Mouse (Mus musculus) gastrocnemius, adult 2 months (tissue): Measurements from ENCODE around the gene B4galnt4. TPM values are rescaled to one million over a fixed set of nuclear protein-coding genes. Genes with fewer than 3 reads are reported as not detected.

ENCODE experiments used
- DNase-seq: peaks from one replicate; pipeline ENCODE4 v3.0.0; 2022
- H3K27ac ChIP-seq: fragments of 200-600 bp; 2 replicates; pipeline ENCODE4 v1.8.1; 2022; ENCODE audit warnings: mild to moderate bottlenecking
- H3K4me3 ChIP-seq: fragments of 200-600 bp; 2 replicates; pipeline ENCODE4 v1.8.1; 2022; ENCODE audit warnings: mild to moderate bottlenecking, moderate library complexity
- CTCF ChIP-seq: fragments of 200-600 bp; IDR thresholded peaks from 2 replicates; pipeline ENCODE4 v1.8.1; 2022; ENCODE audit warnings: antibody characterized with exemption, mild to moderate bottlenecking, moderate library complexity
- intact Hi-C: fragments of 180-260 bp; cut with DNase I; formaldehyde crosslinking; loops from one replicate; pipeline ENCODE4 v1.15.1; 2025
- total RNA-seq, 2 experiments: library from RNA; stranded (reverse); gene quantifications; 2 replicates each; pipeline ENCODE4 v1.2.3; 2021

B4galnt4 gene
- total RNA-seq, 2 experiments from 2014 or later, result 0.17 to 0.18 TPM

- DNase-seq, result peak; percentile 94
- H3K4me3 ChIP-seq, result peak overlapping the region; percentile 71
- peak overlapping the region; percentile 95 for H3K27ac ChIP-seq
- intact Hi-C loops, result loop anchor here (1.0 kb wide), 4 partner anchors 39 to 204 kb away; no protein-coding TSS in a partner anchor
- peak; percentile 81 for TF ChIP-seq CTCF
Observed at GRCm38 (mm10) chr7:141048226-141049218, 12.4 kb upstream of the B4galnt4 start.

- no peak overlapping the region for H3K4me3 ChIP-seq
- TF ChIP-seq CTCF, result no peak
- intact Hi-C loops, result no loop called here
Observed at GRCm38 (mm10) chr7:141049326-141049725, 11.6 kb upstream of the B4galnt4 start.

GRCm38 (mm10) chr7:141051060-141051685 lies 9.7 kb upstream of the B4galnt4 start:
- TF ChIP-seq CTCF, result no peak
- Histone ChIP-seq H3K27ac (no peak overlapping the region), H3K4me3 (no peak overlapping the region)
- no peak for DNase-seq
- intact Hi-C loops, result no loop called here

More at GRCm38 (mm10) chr7:141049326-141049725, 11.6 kb upstream of the B4galnt4 start:
- DNase-seq, result no peak
- H3K27ac ChIP-seq, result peak overlapping the region; percentile 95

GRCm38 (mm10) chr7:141052016-141052415 lies 8.9 kb upstream of the B4galnt4 start:
- no peak for DNase-seq
- Histone ChIP-seq H3K27ac (no peak overlapping the region), H3K4me3 (no peak overlapping the region)
- no peak for TF ChIP-seq CTCF
- intact Hi-C loops, result no loop called here

- no peak overlapping the region for H3K27ac ChIP-seq
- DNase-seq, result no peak
- no peak for TF ChIP-seq CTCF
- intact Hi-C loops, result no loop called here
- H3K4me3 ChIP-seq, result no peak overlapping the region
Observed at GRCm38 (mm10) chr7:141052421-141052820, 8.5 kb upstream of the B4galnt4 start.

- TF ChIP-seq CTCF, result no peak
- no peak for DNase-seq
- intact Hi-C loops, result no loop called here
- H3K27ac ChIP-seq, result no peak overlapping the region
- no peak overlapping the region for H3K4me3 ChIP-seq
Observed at GRCm38 (mm10) chr7:141055785-141056184, 5.1 kb upstream of the B4galnt4 start.

- no peak overlapping the region for H3K27ac ChIP-seq
- no peak for TF ChIP-seq CTCF
- no peak overlapping the region for H3K4me3 ChIP-seq
- DNase-seq, result no peak
- intact Hi-C loops, result no loop called here
Observed at GRCm38 (mm10) chr7:141056976-141057375, 3.9 kb upstream of the B4galnt4 start.

- no peak for TF ChIP-seq CTCF
- Histone ChIP-seq H3K27ac (no peak overlapping the region), H3K4me3 (no peak overlapping the region)
- DNase-seq, result no peak
- intact Hi-C loops, result no loop called here
Observed at GRCm38 (mm10) chr7:141057541-141057940, 3.4 kb upstream of the B4galnt4 start.

GRCm38 (mm10) chr7:141058601-141059341 lies 2.1 kb upstream of the B4galnt4 start:
- TF ChIP-seq CTCF, result no peak
- no peak overlapping the region for H3K4me3 ChIP-seq
- H3K27ac ChIP-seq, result no peak overlapping the region
- intact Hi-C loops, result no loop called here
- no peak for DNase-seq

GRCm38 (mm10) chr7:141059929-141060328 lies 975 bp upstream of the B4galnt4 start:
- no peak for TF ChIP-seq CTCF
- Histone ChIP-seq H3K27ac (no peak overlapping the region), H3K4me3 (peak overlapping the region; percentile 70)
- DNase-seq, result no peak
- intact Hi-C loops, result no loop called here

- H3K27ac ChIP-seq, result no peak overlapping the region
Observed at GRCm38 (mm10) chr7:141061269-141061692, 377 bp downstream of the B4galnt4 start.

GRCm38 (mm10) chr7:141062525-141062924 lies 1.6 kb downstream of the B4galnt4 start:
- no peak for DNase-seq
- Histone ChIP-seq H3K4me3 (no peak overlapping the region), H3K27ac (no peak overlapping the region)
- TF ChIP-seq CTCF, result no peak
- intact Hi-C loops, result no loop called here

More at GRCm38 (mm10) chr7:141061269-141061692, 377 bp downstream of the B4galnt4 start:
- DNase-seq, result no peak
- intact Hi-C loops, result no loop called here
- peak overlapping the region; percentile 70 for H3K4me3 ChIP-seq
- no peak for TF ChIP-seq CTCF
